Mouse (Mus musculus) megakaryocyte, embryonic 14.5 days (primary cell): ENCODE results near the gene Tob1.

Experiments used
- FLI1 ChIP-seq: IDR thresholded peaks from 2 replicates; pipeline ENCODE4 v1.6.1; 2012; ENCODE audit warnings: low read length, inconsistent platforms, mixed read lengths
- GATA1 ChIP-seq: IDR thresholded peaks from 3 replicates; pipeline ENCODE4 v1.6.1; 2012; ENCODE audit warnings: mixed read lengths, low read length, inconsistent platforms, borderline replicate concordance

DNA sequence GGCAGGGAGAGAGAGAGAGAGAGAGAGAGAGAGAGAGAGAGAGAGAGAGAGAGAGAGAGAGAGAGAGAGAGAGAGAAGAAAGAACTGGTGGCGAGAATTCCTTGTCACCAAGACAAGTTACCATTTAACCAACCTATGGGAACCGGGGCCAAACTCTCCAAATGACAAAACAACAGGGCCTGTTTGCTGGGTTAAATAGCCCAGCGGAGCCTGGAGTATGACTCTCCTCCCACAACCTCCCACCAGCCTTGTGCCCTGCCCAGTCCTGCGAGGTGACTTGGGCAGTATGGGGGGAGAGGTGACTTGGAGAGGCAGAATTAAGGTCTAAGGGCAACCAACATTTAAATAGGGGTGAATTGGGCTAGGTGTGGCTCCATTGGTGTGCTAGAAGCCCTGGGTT is 45.5 kb upstream of the Tob1 start:
- no peak for TF ChIP-seq GATA1
- no peak for TF ChIP-seq FLI1
